Mouse (Mus musculus): ENCODE results near the gene Gal3st4.

- TF ChIP-seq POLR2A (IDR thresholded peaks at IDR 0.05; ENCODE audit: control insufficient read depth, low read depth, low read length), result no peak
- no peak for TF ChIP-seq CTCF (IDR thresholded peaks at IDR 0.05; ENCODE audit: control insufficient read depth, insufficient read depth, insufficient replicate concordance, low read depth, low read length)
Observed at GRCm38 (mm10) chr5:138227367-138227766, 45.3 kb downstream of the Gal3st4 start.

Data from testis, adult 2 months (tissue).